ENCODE assay signal across 9 mouse cellular contexts in genomic region chr7:70369731-70370551, GRCm38 (mm10). TPM values are rescaled to one million over a fixed set of nuclear protein-coding genes. Genes with fewer than 3 reads are reported as not detected.
A peak's percentile ranks its signal among the peaks of the same experiment; 100 is the strongest.
DNase-seq lines count a peak whose midpoint lies in the region; ATAC-seq lines count a peak whose summit lies in the region.
"Had no signal": no experiment of that assay in that cellular context is flagged by ENCODE, and none has a peak within 500 bp of the region (broad histone marks: within the 10 kb centered on the region; RNA-seq: fewer than 3 reads in every experiment).

No protein-coding gene starts in this region.

- no peaks in the 10 kb centered on the region for H3K36me3 ChIP-seq in heart, embryonic 11.5 days (ENCODE audit: control insufficient read depth, insufficient read depth, low read length)
- H3K36me3 ChIP-seq in kidney, embryonic 14.5 days (ENCODE audit: control insufficient read depth, insufficient read depth, low read length): no peaks in the 10 kb centered on the region

- peak overlapping the region; percentile 56 for H3K9ac ChIP-seq in heart, embryonic 11.5 days (ENCODE audit: low read depth, low read length)
- H3K9ac ChIP-seq in kidney, embryonic 14.5 days (ENCODE audit: low read depth, low read length): peak overlapping the region; percentile 100

- ATAC-seq in heart, embryonic 11.5 days (replicated peaks; ENCODE audit: insufficient number of reproducible peaks, low FRiP score, low TSS enrichment): peak; percentile 39; the same call in 1 of the 2 replicates
- peak; percentile 21 for ATAC-seq in kidney, embryonic 14.5 days (ENCODE audit: low FRiP score, low TSS enrichment)
- no peak for ATAC-seq in megakaryocyte, adult 5-6 weeks (ENCODE audit: poor library complexity, severe bottlenecking)
- ATAC-seq: Patski had no signal

- WGBS in heart, embryonic 11.5 days (ENCODE audit: insufficient replicate concordance): 1% methylated on average over 47 of the region's 47 CpGs
- WGBS in kidney, embryonic 14.5 days: 1% methylated on average over 47 of the region's 47 CpGs

- no peaks in the 10 kb centered on the region for H3K9me3 ChIP-seq in heart, embryonic 11.5 days (replicated peaks; ENCODE audit: control insufficient read depth, low read length)
- no peaks in the 10 kb centered on the region for H3K9me3 ChIP-seq in kidney, embryonic 14.5 days (ENCODE audit: control insufficient read depth, low read length)

- H3K4me3 ChIP-seq in heart, embryonic 11.5 days (ENCODE audit: low read depth, low read length): peak overlapping the region; percentile 35
- peak overlapping the region; percentile 96 for H3K4me3 ChIP-seq in kidney, embryonic 14.5 days (ENCODE audit: low read length)

- peaks cover 53% of the 10 kb centered on the region for H3K27me3 ChIP-seq in heart, embryonic 11.5 days (ENCODE audit: control insufficient read depth, insufficient read depth, low read length)
- H3K27me3 ChIP-seq in kidney, embryonic 14.5 days (ENCODE audit: control insufficient read depth, insufficient read depth, low read length): peaks cover 3% of the 10 kb centered on the region
- H3K27me3 ChIP-seq: Patski had no signal

- H3K4me1 ChIP-seq in heart, embryonic 11.5 days (ENCODE audit: control insufficient read depth, insufficient read depth, low read length): no peaks in the 10 kb centered on the region; the same call in 1 of the 2 replicates
- H3K4me1 ChIP-seq in kidney, embryonic 14.5 days (ENCODE audit: control insufficient read depth, insufficient read depth, low read length): peaks cover 14% of the 10 kb centered on the region

- no peak overlapping the region for H3K27ac ChIP-seq in heart, embryonic 11.5 days (ENCODE audit: low read depth, low read length)
- peak overlapping the region; percentile 97 for H3K27ac ChIP-seq in kidney, embryonic 14.5 days (ENCODE audit: low read depth, low read length)

- peak; percentile 18 for DNase-seq in right cerebral cortex, postnatal 4 days
- DNase-seq in right cerebral cortex, postnatal 36 days (ENCODE audit: low spot score in 2 of 2): no peak
- DNase-seq in mesoderm, embryonic 11.5 days (ENCODE audit: low read depth, low spot score): peak; percentile 45
- DNase-seq in urinary bladder, postnatal 25 days (ENCODE audit: low spot score): peak; percentile 32
- DNase-seq in thymus, postnatal 36 days: no peak

- H3K4me2 ChIP-seq in heart, embryonic 11.5 days: peak overlapping the region; percentile 63
- H3K4me2 ChIP-seq in kidney, embryonic 14.5 days (replicated peaks; ENCODE audit: low read depth, low read length): peak overlapping the region; percentile 79

RNA-seq across cellular contexts. Expression of gene Nr2f2, which starts 3.4 kb away (rescaled TPM):
- 30.4 and 34.4 TPM in 2 replicates for polyA plus RNA-seq in heart, embryonic 11.5 days (2014; fragmentation: Nextera tagmentation; extraction: Ambion mirVana)
- polyA plus RNA-seq in kidney, embryonic 14.5 days (2014; fragmentation: Nextera tagmentation; extraction: Ambion mirVana): 310 and 320 TPM in 2 replicates
- not detected in 2 replicates for total RNA-seq in megakaryocyte, adult 5-6 weeks (2015)
- total RNA-seq in megakaryocyte, adult 5-6 weeks (2017): not detected in 2 replicates

Comparison
In these comparisons a context has a peak if more than half of its experiments do, and no peak if none do; other contexts are left out.
1. DNase-seq: peak in right cerebral cortex, postnatal 4 days (single experiment), mesoderm, embryonic 11.5 days (single experiment) and urinary bladder, postnatal 25 days (single experiment); none in right cerebral cortex, postnatal 36 days (0 of 2) and thymus, postnatal 36 days (0 of 2).